Mouse (Mus musculus): ENCODE results near the gene Ifi35. TPM values are rescaled to one million over a fixed set of nuclear protein-coding genes. Genes with fewer than 3 reads are reported as not detected.
"Not testable (repeated sequence)": the region's sequence is repeated elsewhere in the genome, so short reads cannot be mapped to it uniquely, and the experiment has no call there.

Gene Ifi35
- 10 to 100 TPM; 12.9 to 13.7 TPM for total RNA-seq (2021)

DNA sequence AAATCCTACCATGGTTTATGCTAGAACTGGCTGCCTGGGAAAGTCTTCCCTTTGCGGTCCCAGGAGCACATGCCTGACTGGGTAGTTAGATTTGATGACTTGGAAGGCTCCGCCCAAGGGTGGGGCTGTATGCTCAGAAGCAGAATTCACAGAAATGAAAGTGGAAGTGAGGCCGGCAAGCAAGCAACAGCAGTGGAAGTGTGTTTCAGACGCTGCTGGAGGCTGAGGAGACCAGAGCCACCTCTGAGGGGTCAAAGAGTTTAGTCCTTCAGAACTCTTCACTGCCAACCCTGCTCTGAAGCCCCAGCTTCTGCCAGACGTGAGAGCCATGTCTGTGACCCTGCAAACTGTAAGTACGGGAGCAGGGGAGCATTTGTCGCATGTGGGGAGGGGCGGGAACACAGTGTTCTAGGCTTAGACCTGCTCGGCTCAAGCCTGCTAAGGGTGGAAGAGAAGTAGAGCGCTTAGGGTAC, at the start of gene Ifi35:
Gene Ifi35 (plus strand): TSS at position 134 of the 473 bp plus-strand sequence.
- DNase-seq: peak; percentile 80 to 85
- intact Hi-C loops (cut with DNase I): loop anchor here (2.0 kb wide), 1 partner anchor 14 kb away; no protein-coding TSS in a partner anchor

DNA sequence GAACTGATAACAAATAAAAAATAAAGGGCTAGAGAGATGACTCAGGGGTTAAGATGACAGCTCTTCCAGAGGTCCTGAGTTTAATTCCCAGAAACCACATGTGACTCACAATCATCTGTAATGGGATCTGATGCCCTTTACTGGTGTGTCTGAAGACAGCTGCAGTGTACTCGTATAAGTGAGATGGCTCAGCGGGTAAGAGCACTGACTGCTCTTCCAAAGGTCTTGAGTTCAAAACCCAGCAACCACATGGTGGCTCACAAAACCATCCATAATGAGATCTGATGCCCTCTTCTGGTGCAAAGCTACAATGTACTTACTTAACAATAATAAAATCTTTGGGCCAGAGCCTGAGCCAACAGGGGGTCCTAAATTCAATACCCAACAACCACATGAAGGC, 32.9 kb upstream of the Ifi35 start:
- no peak for DNase-seq
- intact Hi-C loops (cut with DNase I): no loop called here

DNA sequence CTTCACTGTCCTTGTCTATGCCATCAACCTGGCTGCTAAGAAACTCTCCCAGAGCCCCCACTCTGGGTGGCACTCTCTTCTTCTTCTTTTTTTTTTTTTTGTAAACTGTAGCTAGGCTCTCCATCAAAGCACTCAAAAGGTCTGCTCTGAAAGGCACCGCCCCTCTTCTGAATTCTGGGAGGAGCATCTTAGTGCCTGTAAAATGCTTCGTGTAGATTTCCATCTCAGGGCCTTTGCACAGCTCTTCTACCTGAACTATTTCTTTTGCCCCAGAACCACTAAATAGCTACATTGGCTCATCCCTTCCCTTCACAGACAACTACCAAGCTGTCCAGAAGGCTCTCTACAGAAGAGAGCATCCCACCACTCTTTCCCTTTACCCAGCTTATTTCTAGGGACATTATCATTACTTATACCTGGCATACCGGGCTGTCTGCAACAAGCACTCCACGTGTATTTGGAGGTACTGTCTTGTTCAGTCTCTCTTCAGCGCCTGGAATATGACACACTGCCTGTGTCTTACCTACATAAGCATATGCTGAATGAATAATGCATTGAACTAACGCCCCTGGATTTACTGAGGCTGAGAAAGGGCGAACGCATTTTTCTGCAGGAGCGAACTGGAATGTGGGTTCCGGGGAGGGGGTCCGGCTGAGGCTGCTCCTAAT, 31.6 kb upstream of the Ifi35 start:
- intact Hi-C loops (cut with DNase I): no loop called here
- DNase-seq: no peak

DNA sequence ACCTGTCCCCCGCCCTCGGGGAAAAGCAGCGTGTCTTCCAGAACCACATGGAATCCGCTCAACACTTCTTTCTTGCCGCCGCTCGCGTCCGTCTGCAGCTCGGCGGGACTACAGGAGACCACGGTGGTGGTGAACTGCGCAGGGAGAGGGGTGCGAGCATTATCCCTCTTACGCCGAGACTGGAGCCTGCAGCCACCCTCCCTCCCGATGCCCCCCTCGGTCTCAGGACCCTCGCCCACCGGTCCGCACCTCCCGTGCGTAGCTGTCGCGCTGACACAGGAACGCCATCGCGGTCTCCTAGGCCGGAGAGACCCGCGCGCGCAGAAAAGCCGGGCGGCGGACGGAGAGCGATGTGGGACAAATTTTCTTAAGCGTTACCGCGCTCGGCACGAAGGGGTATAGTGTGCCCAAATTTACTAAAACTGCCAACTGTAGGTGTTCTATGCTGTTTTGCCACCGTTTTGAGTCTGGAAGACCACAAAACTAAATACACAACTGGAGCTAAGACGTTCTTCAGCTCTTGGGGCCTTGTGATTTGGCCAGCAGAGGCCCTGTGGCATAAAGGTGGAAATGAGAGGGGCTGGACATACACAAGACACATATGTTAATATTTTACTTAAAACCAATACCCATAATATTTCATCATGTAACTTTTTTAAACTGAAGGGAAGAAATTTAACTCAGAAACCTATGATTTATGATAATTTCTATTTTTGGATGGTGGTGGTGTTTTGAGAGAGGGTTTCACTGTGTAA, 30.9 kb upstream of the Ifi35 start, which contains the start of gene Aarsd1:
Gene Aarsd1 (minus strand): TSS at position 515 of the 755 bp plus-strand sequence.
- peak; percentile 91 to 93 for DNase-seq
- intact Hi-C loops (cut with DNase I): no loop called here

DNA sequence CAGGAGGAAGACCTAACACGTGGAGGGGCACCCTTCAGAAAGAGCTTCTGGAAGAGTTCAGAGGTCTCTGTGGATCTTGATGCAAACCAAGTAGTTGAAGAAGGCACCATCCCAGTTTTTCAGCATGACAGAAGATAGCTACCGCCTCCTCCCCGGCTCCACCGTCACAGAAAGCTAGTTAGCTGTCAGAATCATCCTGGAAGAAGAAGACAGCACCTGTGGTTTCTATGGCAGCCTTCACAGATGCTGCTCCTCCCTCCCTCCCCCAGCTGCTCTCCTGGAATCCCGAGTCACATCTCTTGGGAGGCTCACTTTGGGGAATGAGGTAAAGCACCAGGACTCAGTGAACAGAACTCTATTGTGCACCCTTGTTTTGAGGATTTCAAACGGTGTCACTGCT, 29.2 kb upstream of the Ifi35 start:
- DNase-seq: no peak
- intact Hi-C loops (cut with DNase I): no loop called here

DNA sequence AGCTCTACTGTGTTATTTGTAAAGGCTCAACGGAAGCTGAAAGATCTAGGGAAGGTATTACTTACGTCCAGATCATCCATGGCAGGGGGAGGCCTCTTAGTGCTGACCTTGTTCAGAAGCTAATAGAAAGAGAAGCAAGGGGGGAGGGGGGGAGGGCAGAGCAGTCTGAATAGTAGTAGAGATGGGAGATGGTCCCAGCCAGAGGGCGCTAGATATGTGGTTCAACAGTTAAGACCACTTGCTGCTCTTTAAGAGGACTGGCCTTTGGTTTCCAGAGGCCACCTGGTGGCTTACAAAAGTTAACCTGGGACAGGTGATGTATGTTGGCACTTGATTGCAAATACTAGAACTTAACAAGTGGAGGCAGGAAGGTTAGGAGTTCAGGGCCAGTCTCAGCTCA, 28.6 kb upstream of the Ifi35 start:
- DNase-seq: no peak
- intact Hi-C loops (cut with DNase I): no loop called here

DNA sequence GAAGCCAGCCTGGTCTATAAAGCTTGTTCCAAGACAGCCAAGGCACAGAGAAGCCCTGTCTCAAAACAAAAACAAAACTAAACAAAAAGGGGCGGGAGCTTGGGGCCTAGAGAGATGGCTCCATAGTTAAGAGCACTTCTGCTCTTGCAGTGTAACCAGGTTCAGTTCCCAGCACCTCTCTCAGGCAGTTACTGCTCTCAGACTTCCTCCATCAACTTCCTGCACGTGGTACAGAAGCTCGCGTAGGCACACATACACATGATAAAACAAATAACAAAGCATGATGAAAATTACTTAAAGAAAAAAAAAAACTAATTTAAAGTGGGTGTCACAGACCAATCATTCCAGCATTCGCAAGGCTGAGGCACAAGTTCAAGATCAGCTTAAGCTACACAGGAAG, 28.1 kb upstream of the Ifi35 start:
- intact Hi-C loops (cut with DNase I): no loop called here
- DNase-seq: no peak

DNA sequence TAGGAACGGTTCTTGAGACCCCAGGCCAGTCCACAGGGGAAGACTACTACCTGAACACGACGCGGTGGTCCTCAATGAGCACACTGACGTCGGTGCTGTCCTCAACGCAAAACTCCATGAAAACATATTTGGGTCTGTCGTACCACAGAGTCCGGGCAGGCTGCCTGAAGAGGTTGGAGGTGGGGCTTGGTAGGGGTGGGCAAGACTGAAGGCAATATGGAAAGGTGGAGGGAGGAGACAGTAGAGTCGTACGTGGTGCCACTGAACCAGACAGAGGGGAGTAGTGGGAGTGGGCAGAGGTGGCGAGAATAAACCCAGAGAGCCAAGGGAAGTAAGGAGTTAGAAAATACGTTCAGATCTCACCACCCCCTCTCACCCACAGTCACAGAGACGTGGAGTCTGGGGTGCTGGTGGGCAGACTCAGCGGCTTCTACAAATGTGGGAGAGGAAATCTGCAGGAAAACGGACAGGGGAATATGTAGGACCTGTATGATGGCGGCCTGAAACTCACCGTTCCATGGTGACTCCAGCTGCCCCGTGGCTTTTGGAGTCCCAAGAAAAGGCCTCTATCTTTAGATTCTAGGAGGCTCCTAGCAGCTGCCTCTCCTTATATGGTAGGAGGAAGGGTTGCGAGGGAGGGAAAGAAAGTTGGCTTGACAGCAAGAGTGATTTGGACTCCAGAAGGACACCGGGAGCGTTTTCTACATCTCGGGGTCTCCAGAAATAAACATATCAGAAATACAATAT, 23.9 kb upstream of the Ifi35 start, which contains the start of gene Gm27029:
Gene Gm27029 (minus strand): TSS at position 692 of the 747 bp plus-strand sequence.
- intact Hi-C loops (cut with DNase I): no loop called here

DNA sequence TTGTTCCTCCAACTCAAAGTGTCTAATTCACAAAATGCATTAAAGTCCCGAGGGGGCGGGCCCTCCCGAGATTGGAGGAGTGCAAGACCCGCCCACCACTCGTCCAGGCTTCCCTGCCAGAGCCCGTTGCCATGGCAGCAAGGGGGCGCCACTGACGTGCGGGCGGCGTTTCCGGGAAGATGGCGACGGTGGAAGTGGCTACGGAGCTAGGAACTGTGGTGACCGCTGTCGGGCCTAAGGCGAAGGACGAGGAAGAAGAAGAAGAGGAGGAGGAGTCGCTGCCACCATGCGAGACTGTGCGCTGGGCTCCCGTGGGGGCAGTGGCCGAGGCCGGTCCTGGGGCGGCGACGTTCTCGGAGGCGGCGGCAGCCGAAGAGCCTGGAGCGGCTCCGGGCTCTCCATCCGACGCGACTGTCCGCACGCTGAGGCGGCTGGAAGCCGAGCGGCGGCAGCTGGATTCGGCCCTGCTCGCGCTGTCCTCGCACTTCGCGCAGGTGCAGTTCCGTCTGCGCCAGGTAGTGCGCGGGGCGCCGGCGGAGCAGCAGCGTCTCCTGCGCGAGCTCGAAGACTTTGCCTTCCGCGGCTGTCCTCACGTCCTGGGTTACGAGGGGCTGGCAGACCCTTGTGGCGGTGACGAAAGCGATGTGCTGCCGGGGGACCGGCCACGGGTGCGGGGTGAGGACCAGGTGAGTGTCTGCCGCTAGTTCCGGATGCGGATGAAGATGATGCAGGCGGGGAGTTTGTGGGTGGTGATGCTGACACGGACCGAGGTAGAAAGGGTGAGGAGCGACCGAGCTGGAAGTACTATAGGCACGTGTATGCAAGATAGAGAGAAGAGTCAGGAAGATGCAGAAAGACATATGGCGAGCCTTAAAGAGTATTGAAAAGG, 23.0 kb upstream of the Ifi35 start, which contains the start of the genes Rundc1 and Ptges3l:
Gene Rundc1 (plus strand): TSS at position 161 of the 889 bp plus-strand sequence.
Gene Ptges3l (minus strand): TSS at position 409 of the 889 bp plus-strand sequence.
- DNase-seq: peak; percentile 99
- intact Hi-C loops (cut with DNase I): no loop called here

More for the DNA sequence above, 23.9 kb upstream of the Ifi35 start, which contains the start of gene Gm27029:
- peak; percentile 52 to 54 for DNase-seq

DNA sequence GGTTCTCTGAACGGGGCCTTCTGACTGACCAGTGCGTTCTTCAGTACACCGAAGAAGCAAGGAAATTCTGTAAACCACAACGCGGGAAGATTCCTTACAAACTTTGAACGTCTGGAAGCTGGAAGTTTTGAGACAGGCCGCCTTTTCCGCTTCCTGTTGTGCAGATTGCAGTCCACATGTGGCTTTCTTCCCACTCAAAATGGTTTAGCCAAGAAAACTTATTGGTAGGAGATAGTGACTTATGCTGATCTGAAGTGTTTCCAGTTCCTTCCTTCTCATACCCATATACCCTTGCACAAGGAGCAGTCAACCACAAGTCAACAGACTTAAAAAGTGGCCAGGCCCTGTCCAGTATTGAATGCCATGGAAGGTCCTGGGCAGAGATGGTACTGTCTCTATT, 22.0 kb upstream of the Ifi35 start:
- intact Hi-C loops (cut with DNase I): no loop called here
- DNase-seq: no peak

DNA sequence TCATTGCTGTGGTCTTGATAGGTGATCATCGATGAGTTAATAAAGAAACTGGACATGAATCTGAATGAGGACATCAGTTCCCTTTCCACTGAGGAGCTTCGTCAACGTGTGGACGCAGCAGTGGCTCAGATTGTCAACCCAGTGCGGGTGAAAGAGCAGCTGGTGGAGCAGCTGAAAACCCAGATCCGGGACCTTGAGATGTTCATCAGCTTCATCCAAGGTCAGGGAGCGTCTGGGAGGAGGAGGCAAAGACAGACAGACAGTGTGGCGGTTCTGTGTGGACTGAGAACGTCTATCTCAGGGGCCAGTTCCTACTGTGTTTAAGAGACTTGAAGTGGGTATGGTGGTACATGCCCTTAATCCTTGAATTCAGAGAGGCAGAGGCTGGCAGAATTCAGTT, 16.9 kb upstream of the Ifi35 start:
- intact Hi-C loops (cut with DNase I): no loop called here

DNA sequence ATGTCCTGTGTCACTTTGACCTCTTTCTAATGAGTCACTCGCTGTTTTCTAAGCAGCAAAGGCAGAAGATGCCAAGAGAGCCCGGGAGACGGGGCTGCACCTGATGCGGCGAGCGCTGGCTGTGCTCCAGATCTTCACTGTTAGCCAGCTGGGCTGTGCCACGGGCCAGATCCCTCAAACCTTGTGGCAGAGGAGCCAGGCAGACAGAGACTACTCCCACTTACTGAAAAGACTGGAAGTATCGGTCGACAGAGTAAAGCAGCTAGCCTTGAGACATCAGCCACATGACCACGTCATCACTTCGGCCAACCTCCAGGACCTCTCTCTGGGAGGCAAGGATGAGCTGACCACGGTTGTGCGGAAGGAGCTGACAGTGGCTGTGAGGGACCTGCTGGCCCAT, 14.8 kb upstream of the Ifi35 start:
- DNase-seq: no peak
- intact Hi-C loops (cut with DNase I): no loop called here

More for the DNA sequence above, 16.9 kb upstream of the Ifi35 start:
- DNase-seq: no peak

DNA sequence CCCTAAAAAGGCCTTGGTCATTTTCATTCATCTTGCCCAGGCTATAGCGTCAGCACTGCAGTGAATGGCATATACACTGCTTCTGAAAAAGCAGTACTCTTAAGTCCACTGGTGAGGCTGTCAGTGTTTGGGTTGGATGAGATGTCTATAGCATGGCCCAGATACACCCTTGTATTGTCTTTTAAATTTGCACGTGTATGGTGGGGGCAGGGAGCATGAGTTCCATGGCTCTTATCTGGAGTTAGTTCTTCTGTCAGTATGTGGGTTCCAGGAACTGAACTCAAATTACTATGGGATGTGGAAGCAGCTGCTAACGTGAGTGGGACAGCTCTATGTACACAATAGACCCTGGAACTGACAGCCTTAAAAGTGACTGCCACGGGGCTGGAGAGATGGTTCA, 12.4 kb upstream of the Ifi35 start:
- intact Hi-C loops (cut with DNase I): no loop called here
- no peak for DNase-seq

DNA sequence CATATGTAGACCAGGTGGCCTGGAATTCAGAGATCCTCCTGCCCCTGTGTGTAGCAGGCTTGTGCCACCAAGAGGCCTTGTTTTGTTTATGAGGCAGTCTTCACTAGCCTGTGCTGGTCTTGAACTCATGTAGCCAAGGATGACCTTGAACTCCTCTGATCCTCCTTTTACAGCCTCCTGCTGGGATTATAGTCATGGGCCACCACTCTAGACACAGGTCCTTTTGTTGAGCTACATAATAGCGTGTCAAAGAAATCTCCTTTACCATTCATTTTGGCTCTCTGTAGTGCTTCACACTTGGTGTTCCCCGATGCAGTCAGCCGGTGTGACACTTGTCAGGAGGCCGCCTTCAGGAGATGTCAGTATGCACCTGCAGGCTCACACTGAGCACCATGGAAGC, 11.3 kb upstream of the Ifi35 start:
- intact Hi-C loops (cut with DNase I): no loop called here
- no peak for DNase-seq

DNA sequence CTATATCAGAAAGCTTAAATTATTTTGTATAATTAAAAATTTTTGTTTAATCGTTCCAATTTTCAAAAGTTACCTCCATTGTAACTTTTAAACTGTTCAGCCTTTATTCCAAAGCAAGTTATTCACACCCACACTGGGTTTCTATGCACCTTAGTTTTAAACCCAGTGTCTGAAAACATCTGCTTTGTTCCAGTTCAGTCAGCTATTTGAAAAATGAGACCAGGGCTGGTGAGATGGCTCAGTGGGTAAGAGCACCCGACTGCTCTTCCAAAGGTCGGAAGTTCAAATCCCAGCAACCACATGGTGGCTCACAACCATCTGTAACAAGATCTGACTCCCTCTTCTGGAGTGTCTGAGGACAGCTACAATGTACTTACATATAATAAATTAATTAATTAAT, 10.2 kb upstream of the Ifi35 start:
- DNase-seq; intact Hi-C loops (cut with DNase I): not testable (repeated sequence)

DNA sequence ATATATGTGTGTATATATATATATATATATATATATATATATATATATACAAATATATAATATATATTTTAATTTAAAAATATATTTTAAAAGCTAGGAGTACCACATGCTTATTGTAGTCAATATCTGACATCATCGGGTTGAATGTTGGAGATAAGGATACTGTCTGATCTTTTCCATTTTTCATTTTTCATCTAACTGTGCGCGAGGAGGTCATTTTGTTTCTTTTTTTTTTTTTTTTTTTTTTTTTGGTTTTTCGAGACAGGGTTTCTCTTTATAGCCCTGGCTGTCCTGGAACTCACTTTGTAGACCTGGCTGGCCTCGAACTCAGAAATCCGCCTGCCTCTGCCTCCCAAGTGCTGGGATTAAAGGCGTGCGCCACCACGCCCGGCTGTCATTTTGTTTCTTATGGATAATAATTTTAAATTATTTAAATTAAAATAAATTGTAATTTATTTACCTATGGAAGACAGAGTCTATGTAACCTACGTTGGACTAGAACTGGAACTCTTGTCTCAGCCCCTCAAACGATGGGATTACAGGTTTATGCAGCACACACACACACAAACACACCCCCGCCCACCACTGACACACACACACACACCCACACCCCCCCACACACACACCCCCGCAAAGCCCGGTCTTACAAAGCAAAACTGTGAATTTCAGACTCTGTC, 6.6 kb upstream of the Ifi35 start:
- DNase-seq; intact Hi-C loops (cut with DNase I): not testable (repeated sequence)

DNA sequence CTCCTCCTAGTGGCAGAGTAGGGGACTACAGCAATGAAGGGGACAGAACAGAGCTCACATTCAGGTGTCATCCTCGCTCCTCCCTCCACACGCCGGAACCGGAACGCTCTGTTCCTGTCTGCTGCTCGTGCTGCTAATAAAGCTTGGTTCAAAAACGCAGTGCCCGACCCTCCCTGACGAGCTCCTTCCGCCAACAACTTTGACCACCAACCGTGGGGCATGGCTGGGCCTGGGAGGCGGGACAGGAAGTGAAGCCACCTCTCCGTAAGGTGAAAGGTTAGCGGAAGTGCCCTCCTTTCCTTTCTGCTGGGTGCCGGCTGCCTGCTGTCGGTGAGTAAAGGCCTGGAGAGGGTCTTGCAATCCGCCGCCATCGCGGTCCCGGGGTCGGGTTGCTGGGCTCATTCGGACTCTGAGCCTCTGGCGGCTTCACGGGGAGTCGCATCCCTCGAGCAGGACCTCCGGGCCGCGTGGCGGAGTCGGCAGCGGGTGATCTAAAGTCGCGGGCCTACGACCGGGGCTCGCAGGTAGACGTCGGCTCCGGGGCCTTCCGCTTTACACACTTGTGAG, 6.0 kb upstream of the Ifi35 start, which contains the start of gene Rpl27:
Gene Rpl27 (plus strand): TSS at position 172 of the 567 bp plus-strand sequence.
- peak; percentile 98 for DNase-seq
- intact Hi-C loops (cut with DNase I): no loop called here

DNA sequence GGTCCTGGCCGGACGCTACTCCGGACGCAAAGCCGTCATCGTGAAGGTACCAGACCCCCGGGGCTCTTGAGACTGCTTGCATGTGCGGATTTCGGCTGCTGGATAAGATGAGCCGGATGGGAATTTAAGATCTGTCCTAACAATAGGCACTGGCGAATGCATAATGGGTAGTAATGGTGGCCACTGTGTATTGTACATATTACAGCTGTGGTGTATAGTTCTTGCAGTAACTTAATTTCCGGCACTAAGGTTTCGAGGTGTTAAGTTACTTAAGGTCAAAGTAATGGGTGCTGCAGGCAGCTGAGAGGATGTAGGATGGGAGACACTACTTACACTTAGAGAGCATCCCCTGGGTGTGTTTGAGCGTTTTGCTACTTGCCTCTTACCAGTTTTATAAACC, 5.4 kb upstream of the Ifi35 start:
- intact Hi-C loops (cut with DNase I): no loop called here
- DNase-seq: no peak

DNA sequence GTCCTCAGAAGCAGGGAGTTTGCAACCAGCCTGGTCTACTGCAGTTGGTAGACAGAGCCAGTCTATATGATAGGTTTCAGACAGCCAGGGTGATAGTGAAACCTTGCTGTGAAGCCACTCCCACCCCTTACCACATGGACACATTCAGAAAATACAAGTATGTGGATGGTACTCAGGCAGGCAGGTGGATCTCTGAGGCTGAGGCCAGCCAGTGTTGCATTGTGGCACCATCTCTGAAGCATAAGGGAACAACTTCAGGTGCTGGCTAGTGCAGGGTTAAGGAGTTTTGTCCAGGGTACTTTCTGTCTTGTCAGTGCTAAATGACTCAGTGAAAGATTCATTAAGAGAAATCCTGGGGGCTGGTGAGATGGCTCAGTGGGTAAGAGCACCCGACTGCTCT, 1.9 kb upstream of the Ifi35 start:
- DNase-seq: no peak
- intact Hi-C loops (cut with DNase I): no loop called here
